Mouse (Mus musculus): ENCODE measurements around the gene St6galnac3.

DNA sequence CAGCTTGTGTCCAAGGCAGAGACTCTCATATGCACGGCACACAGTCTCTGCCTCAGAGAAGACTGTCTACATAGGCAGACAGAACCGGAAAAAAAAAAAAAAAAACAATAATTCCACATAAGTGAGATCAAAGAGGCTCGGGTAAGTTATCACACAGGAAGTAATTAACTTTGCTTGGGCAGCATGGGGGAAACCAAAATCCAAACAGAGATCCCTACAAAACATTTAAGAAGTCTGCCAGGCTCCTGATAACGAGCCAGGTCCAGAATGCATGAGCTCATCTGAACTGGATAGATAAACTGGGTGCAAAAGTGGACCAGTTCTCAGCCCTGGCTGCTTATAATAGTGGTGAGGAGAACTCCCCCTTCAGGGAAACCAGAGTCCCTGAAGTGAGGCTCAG, 484.6 kb downstream of the St6galnac3 start:
- no peak for TF ChIP-seq CTCF (IDR thresholded peaks at IDR 0.05; ENCODE audit: low read depth)
- TF ChIP-seq EP300 (optimal IDR thresholded peaks at IDR 0.05): no peak
